Mouse (Mus musculus) adipocyte (in vitro differentiated cells): ENCODE data around the gene Card10.
"Not testable (repeated sequence)": the region's sequence is repeated elsewhere in the genome, so short reads cannot be mapped to it uniquely, and the experiment has no call there.

Source experiments
- DNase-seq: peaks from one replicate; pipeline ENCODE4 v3.0.0-alpha.2; 2016; ENCODE audit warnings: low spot score

The Card10 gene

GRCm38 (mm10) chr15:78802776-78803391 lies at the start of gene Card10:
Gene Card10, minus strand, starts transcription at chr15:78803042.
- no peak for DNase-seq

GRCm38 (mm10) chr15:78851505-78852153 lies 48.8 kb upstream of the Card10 start:
- DNase-seq = peak; percentile 92

GRCm38 (mm10) chr15:78850944-78851343 lies 48.1 kb upstream of the Card10 start:
- no peak for DNase-seq

- DNase-seq = no peak
Measured at GRCm38 (mm10) chr15:78850059-78850824, 47.4 kb upstream of the Card10 start.

GRCm38 (mm10) chr15:78849485-78849884 lies 46.6 kb upstream of the Card10 start:
- no peak for DNase-seq

- DNase-seq = peak; percentile 78
Measured at GRCm38 (mm10) chr15:78848467-78848866, 45.6 kb upstream of the Card10 start.

GRCm38 (mm10) chr15:78846805-78847204 lies 44.0 kb upstream of the Card10 start:
- DNase-seq = not testable (repeated sequence)

- no peak for DNase-seq
Measured at GRCm38 (mm10) chr15:78846352-78846751, 43.5 kb upstream of the Card10 start.

- no peak for DNase-seq
Measured at GRCm38 (mm10) chr15:78845867-78846266, 43.0 kb upstream of the Card10 start.

GRCm38 (mm10) chr15:78845321-78845720 lies 42.5 kb upstream of the Card10 start:
- DNase-seq = no peak

- DNase-seq = peak; percentile 51
Measured at GRCm38 (mm10) chr15:78844791-78845190, 41.9 kb upstream of the Card10 start.

GRCm38 (mm10) chr15:78843581-78844469 lies 41.0 kb upstream of the Card10 start:
- peak; percentile 46 for DNase-seq

GRCm38 (mm10) chr15:78842371-78843163 lies 39.7 kb upstream of the Card10 start, which contains the start of gene Cdc42ep1:
Gene Cdc42ep1, plus strand, starts transcription at chr15:78842624.
- peak; percentile 89 for DNase-seq

GRCm38 (mm10) chr15:78841161-78841790 lies 38.4 kb upstream of the Card10 start:
- DNase-seq = no peak

GRCm38 (mm10) chr15:78840751-78841150 lies 37.9 kb upstream of the Card10 start:
- DNase-seq = no peak

- peak; percentile 93 for DNase-seq
Measured at GRCm38 (mm10) chr15:78840241-78840640, 37.4 kb upstream of the Card10 start.

GRCm38 (mm10) chr15:78839744-78840143 lies 36.9 kb upstream of the Card10 start:
- no peak for DNase-seq

GRCm38 (mm10) chr15:78836086-78836621 lies 33.3 kb upstream of the Card10 start:
- peak; percentile 69 for DNase-seq

- no peak for DNase-seq
Measured at GRCm38 (mm10) chr15:78835200-78836085, 32.6 kb upstream of the Card10 start.
